Mouse (Mus musculus) hindbrain, postnatal 0 days (tissue): Measurements from ENCODE around the gene Micall1. TPM values are rescaled to one million over a fixed set of nuclear protein-coding genes. Genes with fewer than 3 reads are reported as not detected.

Experiments used
- ATAC-seq: fragments of 200-750 bp; cut with Nextera tagmentation; 2 replicates; pipeline ENCODE4 v1.8.0; 2017; ENCODE audit warnings: mild to moderate bottlenecking, moderate TSS enrichment, moderate library complexity
- DNase-seq: peaks from one replicate; pipeline ENCODE4 v3.0.0-alpha.2; 2015; ENCODE audit warnings: low spot score
- H3K27ac ChIP-seq: fragments of 300-500 bp; sonication (generic); 2 replicates; pipeline ENCODE4 v1.5.1; 2014; ENCODE audit warnings: mild to moderate bottlenecking
- H3K27me3 ChIP-seq: fragments of 300-500 bp; sonication (generic); 2 replicates; pipeline ENCODE4 v1.6.1; 2014; ENCODE audit warnings: low read length, mixed read lengths; ENCODE audit not compliant: insufficient read depth
- H3K36me3 ChIP-seq: fragments of 300-500 bp; sonication (generic); 2 replicates; pipeline ENCODE4 v1.6.1; 2014; ENCODE audit warnings: low read length, mixed read lengths; ENCODE audit not compliant: insufficient read depth
- H3K4me1 ChIP-seq: fragments of 300-500 bp; sonication (generic); 2 replicates; pipeline ENCODE4 v1.6.1; 2014; ENCODE audit warnings: antibody characterized with exemption, low read length, mixed read lengths; ENCODE audit not compliant: insufficient read depth
- H3K4me2 ChIP-seq: fragments of 300-500 bp; sonication (generic); 2 replicates; pipeline ENCODE4 v1.6.1; 2014; ENCODE audit warnings: low read depth, mild to moderate bottlenecking, low read length, moderate library complexity, mixed read lengths
- H3K4me3 ChIP-seq: fragments of 300-500 bp; sonication (generic); 2 replicates; pipeline ENCODE4 v1.5.1; 2014; ENCODE audit warnings: low read length
- H3K9ac ChIP-seq: fragments of 300-500 bp; sonication (generic); replicated peaks from 2 replicates; pipeline ENCODE4 v1.6.1; 2014; ENCODE audit warnings: mild to moderate bottlenecking, low read length, moderate library complexity, mixed read lengths
- H3K9me3 ChIP-seq: fragments of 300-500 bp; sonication (generic); 2 replicates; pipeline ENCODE4 v1.6.1; 2016; ENCODE audit warnings: low read length, mixed read lengths
- CTCF ChIP-seq: IDR thresholded peaks from 2 replicates; pipeline ENCODE4 v1.5.1; 2016; ENCODE audit warnings: antibody characterized with exemption, control low read depth, low read depth
- whole genome bisulfite sequencing: fragments of 180-500 bp; shearing (Covaris S2); extraction: QIAGEN DNeasy Blood & Tissue Kit; methylation state at CpG from one replicate; pipeline ENCODE4 v1.1.7; 2014; 5-methylcytosine and 5-hydroxymethylcytosine counted together
- polyA plus RNA-seq: library from polyadenylated mRNA; unstranded; fragments of >200 nt; fragmentation: Nextera tagmentation; extraction: Ambion mirVana; gene quantifications from 2 replicates; pipeline ENCODE4 v1.2.1, GENCODE M21; 2015
- total RNA-seq: library from RNA; depleted of rRNA; stranded (reverse); fragments of >200 nt; gene quantifications from 2 replicates; pipeline ENCODE4 v1.2.3, GENCODE M21; 2014

The Micall1 gene
- total and polyA plus RNA-seq, 2 experiments from 2014 or later: 9.5 to 36.4 TPM

GRCm38 (mm10) chr15:79111774-79112173, 3.1 kb downstream of the Micall1 start:
- no peak overlapping the region for H3K27ac ChIP-seq

GRCm38 (mm10) chr15:79115276-79115675, 6.6 kb downstream of the Micall1 start:
- no peak overlapping the region for H3K27ac ChIP-seq
- H3K9me3 ChIP-seq: no peaks in the 10 kb centered on the region
- H3K36me3 ChIP-seq: peaks cover 14% of the 10 kb centered on the region
- H3K4me1 ChIP-seq: peaks cover 8% of the 10 kb centered on the region; the same call in 1 of the 2 replicates
- no peak overlapping the region for H3K4me3 ChIP-seq
- no peak overlapping the region for H3K4me2 ChIP-seq
- H3K27me3 ChIP-seq: no peaks in the 10 kb centered on the region
- no peak for TF ChIP-seq CTCF
- no peak for ATAC-seq
- no peak for DNase-seq
- WGBS: 73% methylated on average over 5 of the region's 5 CpGs
- no peak overlapping the region for H3K9ac ChIP-seq

More at GRCm38 (mm10) chr15:79111774-79112173, 3.1 kb downstream of the Micall1 start:
- no peak for TF ChIP-seq CTCF
- H3K4me3 ChIP-seq: no peak overlapping the region
- 62% methylated on average over 4 of the region's 4 CpGs for WGBS
- H3K4me2 ChIP-seq: no peak overlapping the region
- ATAC-seq (no peak), DNase-seq (peak; percentile 48)
- peaks cover 11% of the 10 kb centered on the region for H3K36me3 ChIP-seq
- H3K27me3 ChIP-seq: no peaks in the 10 kb centered on the region
- H3K9me3 ChIP-seq: no peaks in the 10 kb centered on the region
- H3K4me1 ChIP-seq: peaks cover 8% of the 10 kb centered on the region; the same call in 1 of the 2 replicates
- H3K9ac ChIP-seq: no peak overlapping the region

- ATAC-seq (no peak), DNase-seq (no peak)
- TF ChIP-seq CTCF: no peak
- Histone ChIP-seq H3K9me3 (no peaks in the 10 kb centered on the region), H3K27ac (no peak overlapping the region), H3K27me3 (no peaks in the 10 kb centered on the region), H3K4me3 (no peak overlapping the region), H3K36me3 (peaks cover 35% of the 10 kb centered on the region), H3K9ac (no peak overlapping the region), H3K4me2 (no peak overlapping the region), H3K4me1 (no peaks in the 10 kb centered on the region)
- 85% methylated on average over 9 of the region's 9 CpGs for WGBS
Measured at GRCm38 (mm10) chr15:79119491-79119890, 10.8 kb downstream of the Micall1 start.

GRCm38 (mm10) chr15:79122119-79122518, 13.4 kb downstream of the Micall1 start:
- no peak for ATAC-seq
- Histone ChIP-seq H3K4me1 (no peaks in the 10 kb centered on the region), H3K4me3 (no peak overlapping the region), H3K36me3 (peaks cover 37% of the 10 kb centered on the region), H3K27me3 (no peaks in the 10 kb centered on the region), H3K9me3 (no peaks in the 10 kb centered on the region), H3K9ac (no peak overlapping the region), H3K27ac (no peak overlapping the region), H3K4me2 (no peak overlapping the region)
- TF ChIP-seq CTCF: no peak
- DNase-seq: no peak
- WGBS: 47% methylated on average over 4 of the region's 4 CpGs

- Histone ChIP-seq H3K9ac (no peak overlapping the region), H3K36me3 (peaks cover 41% of the 10 kb centered on the region), H3K27me3 (no peaks in the 10 kb centered on the region), H3K9me3 (no peaks in the 10 kb centered on the region), H3K4me3 (no peak overlapping the region), H3K4me1 (no peaks in the 10 kb centered on the region), H3K4me2 (no peak overlapping the region), H3K27ac (no peak overlapping the region)
- 79% methylated on average over 13 of the region's 13 CpGs for WGBS
- TF ChIP-seq CTCF: no peak
- DNase-seq (no peak), ATAC-seq (no peak)
Measured at GRCm38 (mm10) chr15:79122546-79122945, 13.8 kb downstream of the Micall1 start.

- DNase-seq (no peak), ATAC-seq (no peak)
- 84% methylated on average over 6 of the region's 6 CpGs for WGBS
- TF ChIP-seq CTCF: no peak
- H3K27me3 ChIP-seq: no peaks in the 10 kb centered on the region
- H3K27ac ChIP-seq: no peak overlapping the region
- peaks cover 48% of the 10 kb centered on the region for H3K36me3 ChIP-seq
- H3K4me1 ChIP-seq: no peaks in the 10 kb centered on the region
- H3K4me2 ChIP-seq: no peak overlapping the region
- H3K4me3 ChIP-seq: no peak overlapping the region
- no peaks in the 10 kb centered on the region for H3K9me3 ChIP-seq
- no peak overlapping the region for H3K9ac ChIP-seq
Measured at GRCm38 (mm10) chr15:79123751-79124150, 15.1 kb downstream of the Micall1 start.

- Histone ChIP-seq H3K9ac (no peak overlapping the region), H3K27me3 (no peaks in the 10 kb centered on the region), H3K9me3 (no peaks in the 10 kb centered on the region), H3K4me1 (no peaks in the 10 kb centered on the region), H3K36me3 (peaks cover 48% of the 10 kb centered on the region), H3K27ac (no peak overlapping the region), H3K4me2 (no peak overlapping the region), H3K4me3 (no peak overlapping the region)
- ATAC-seq (no peak), DNase-seq (no peak)
- 90% methylated on average over 10 of the region's 10 CpGs for WGBS
- TF ChIP-seq CTCF: no peak
Measured at GRCm38 (mm10) chr15:79124331-79124875, 15.7 kb downstream of the Micall1 start.
